Mouse (Mus musculus): ENCODE measurements around the gene Slc27a1.

- no peak for TF ChIP-seq CTCF (IDR thresholded peaks at IDR 0.05; ENCODE audit: borderline replicate concordance, insufficient read depth, low read length)
- TF ChIP-seq POLR2A (IDR thresholded peaks at IDR 0.05; ENCODE audit: low read depth, low read length) = no peak
Measured at GRCm38 (mm10) chr8:71601939-71602665, 33.4 kb downstream of the Slc27a1 start.
